Mouse (Mus musculus): ENCODE measurements at regions not wholly inside any gene's neighbourhood (a gene's known extent, or its start where the extent isn't known, plus 50 kb on each side); places are given as distances from the start of the nearest gene placed in this dataset.

DNA sequence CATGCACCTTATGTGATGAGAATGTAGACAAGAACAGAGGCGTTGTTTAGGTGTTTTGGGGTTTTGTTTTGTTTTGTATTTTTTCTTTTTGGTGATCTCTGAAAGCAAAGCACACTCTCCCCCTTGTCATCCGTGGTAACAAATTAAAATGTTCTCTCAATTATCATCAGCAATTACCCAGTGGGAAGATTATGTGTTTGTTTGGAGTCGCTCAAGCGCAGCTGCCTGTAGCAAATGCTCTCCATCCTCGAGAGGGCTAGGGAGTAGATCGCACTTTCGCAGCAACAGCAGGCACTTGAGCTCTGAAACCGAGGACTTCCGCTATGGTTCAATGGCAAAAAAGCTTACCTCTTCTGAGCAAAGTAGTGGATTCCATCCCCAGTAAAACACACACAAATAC is 57.7 kb downstream of the Gm19935 start:
- TF ChIP-seq CTCF (IDR thresholded peaks at IDR 0.05; ENCODE audit: insufficient read depth, low read length) (no peak), POLR2A (IDR thresholded peaks at IDR 0.05; ENCODE audit: borderline replicate concordance, extremely low read depth, low read depth, low read length) (no peak)

All from lung, adult 2 months (tissue).